Mouse (Mus musculus) hindbrain, embryonic 12.5 days (tissue): Measurements from ENCODE around the gene Neurod2. TPM values are rescaled to one million over a fixed set of nuclear protein-coding genes. Genes with fewer than 3 reads are reported as not detected.

Experiments
- ATAC-seq: fragments of 200-750 bp; cut with Nextera tagmentation; 2 replicates; pipeline ENCODE4 v1.8.0; 2017; ENCODE audit warnings: moderate TSS enrichment; ENCODE audit not compliant: low FRiP score
- H3K27ac ChIP-seq: fragments of 300-500 bp; sonication (generic); 2 replicates; pipeline ENCODE4 v1.5.1; 2016; ENCODE audit warnings: mild to moderate bottlenecking
- H3K27me3 ChIP-seq: fragments of 300-500 bp; sonication (generic); 2 replicates; pipeline ENCODE4 v1.6.1; 2016; ENCODE audit warnings: mild to moderate bottlenecking
- H3K36me3 ChIP-seq: fragments of 300-500 bp; sonication (generic); 2 replicates; pipeline ENCODE4 v1.6.1; 2016; ENCODE audit warnings: mild to moderate bottlenecking
- H3K4me1 ChIP-seq: fragments of 300-500 bp; sonication (generic); 2 replicates; pipeline ENCODE4 v1.6.1; 2016
- H3K4me2 ChIP-seq: fragments of 300-500 bp; sonication (generic); replicated peaks from 2 replicates; pipeline ENCODE4 v1.6.1; 2016; ENCODE audit warnings: mild to moderate bottlenecking
- H3K4me3 ChIP-seq: fragments of 300-500 bp; sonication (generic); 2 replicates; pipeline ENCODE4 v1.5.1; 2016; ENCODE audit warnings: mild to moderate bottlenecking
- H3K9ac ChIP-seq: fragments of 300-500 bp; sonication (generic); 2 replicates; pipeline ENCODE4 v1.6.1; 2016; ENCODE audit warnings: mild to moderate bottlenecking, moderate library complexity
- H3K9me3 ChIP-seq: fragments of 300-500 bp; sonication (generic); replicated peaks from 2 replicates; pipeline ENCODE4 v1.6.1; 2016; ENCODE audit warnings: mild to moderate bottlenecking
- WGBS: fragments of 180-500 bp; shearing (Covaris S2); methylation state at CpG from one replicate; pipeline ENCODE4 v1.1.7; 2016; 5-methylcytosine and 5-hydroxymethylcytosine counted together
- polyA plus RNA-seq: library from polyadenylated mRNA; unstranded; fragments of >200 nt; fragmentation: Nextera tagmentation; extraction: Ambion mirVana; gene quantifications from 2 replicates; pipeline ENCODE4 v1.2.1, GENCODE M21; 2016

The Neurod2 gene
- polyA plus RNA-seq, 1 experiment from 2014 or later, result 7.2 TPM

DNA sequence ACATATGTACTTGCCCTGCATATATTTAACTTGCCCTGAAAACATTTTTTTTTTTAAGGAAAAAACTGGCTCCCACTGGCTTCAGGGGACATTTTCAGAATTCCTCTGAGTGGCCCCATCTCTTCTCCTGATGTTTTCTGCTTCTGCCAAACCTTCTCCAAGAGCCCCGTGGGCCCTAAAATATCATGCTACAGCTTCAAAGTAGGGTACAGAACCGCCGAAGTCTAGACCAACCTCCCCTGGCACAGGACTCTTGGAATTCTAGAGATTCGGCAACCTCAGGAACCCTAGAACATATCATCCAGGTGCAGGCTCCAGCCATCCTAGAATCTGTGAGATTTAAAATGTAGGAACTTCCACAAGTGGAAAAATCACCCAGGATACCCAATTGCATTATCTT lies 9.9 kb downstream of the Neurod2 start:
- peaks cover 13% of the 10 kb centered on the region for H3K4me1 ChIP-seq
- H3K27me3 ChIP-seq, result peaks cover 100% of the 10 kb centered on the region
- H3K9me3 ChIP-seq, result no peaks in the 10 kb centered on the region
- WGBS, result 13% methylated on average over 4 of the region's 4 CpGs
- H3K36me3 ChIP-seq, result no peaks in the 10 kb centered on the region
- no peak overlapping the region for H3K9ac ChIP-seq
- H3K4me3 ChIP-seq, result no peak overlapping the region
- no peak overlapping the region for H3K4me2 ChIP-seq
- no peak overlapping the region for H3K27ac ChIP-seq
- no peak for ATAC-seq

DNA sequence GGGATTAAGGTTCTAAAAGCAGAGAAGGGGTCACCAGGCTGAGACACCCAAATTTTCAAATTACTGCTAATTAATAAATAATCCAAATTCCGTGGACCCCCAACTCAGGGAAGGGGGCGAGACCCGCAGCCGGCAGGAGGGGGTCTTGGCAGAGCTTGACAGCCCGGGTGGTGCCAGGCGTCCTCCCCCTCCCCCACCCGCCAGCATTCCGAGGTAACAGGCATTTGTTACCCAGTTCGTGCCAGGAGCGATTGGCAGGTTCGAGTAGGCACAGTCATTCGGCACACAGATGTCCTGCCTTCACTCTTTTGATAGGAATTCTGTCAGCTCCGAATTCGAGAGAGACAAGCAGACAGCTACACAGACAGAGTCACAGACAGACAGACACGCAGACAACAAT lies 10.3 kb downstream of the Neurod2 start:
- no peak for ATAC-seq
- H3K4me3 ChIP-seq, result no peak overlapping the region
- peaks cover 13% of the 10 kb centered on the region for H3K4me1 ChIP-seq
- peaks cover 100% of the 10 kb centered on the region for H3K27me3 ChIP-seq
- H3K4me2 ChIP-seq, result no peak overlapping the region
- 2% methylated on average over 15 of the region's 15 CpGs for WGBS
- no peak overlapping the region for H3K27ac ChIP-seq
- no peaks in the 10 kb centered on the region for H3K36me3 ChIP-seq
- no peaks in the 10 kb centered on the region for H3K9me3 ChIP-seq
- H3K9ac ChIP-seq, result no peak overlapping the region

DNA sequence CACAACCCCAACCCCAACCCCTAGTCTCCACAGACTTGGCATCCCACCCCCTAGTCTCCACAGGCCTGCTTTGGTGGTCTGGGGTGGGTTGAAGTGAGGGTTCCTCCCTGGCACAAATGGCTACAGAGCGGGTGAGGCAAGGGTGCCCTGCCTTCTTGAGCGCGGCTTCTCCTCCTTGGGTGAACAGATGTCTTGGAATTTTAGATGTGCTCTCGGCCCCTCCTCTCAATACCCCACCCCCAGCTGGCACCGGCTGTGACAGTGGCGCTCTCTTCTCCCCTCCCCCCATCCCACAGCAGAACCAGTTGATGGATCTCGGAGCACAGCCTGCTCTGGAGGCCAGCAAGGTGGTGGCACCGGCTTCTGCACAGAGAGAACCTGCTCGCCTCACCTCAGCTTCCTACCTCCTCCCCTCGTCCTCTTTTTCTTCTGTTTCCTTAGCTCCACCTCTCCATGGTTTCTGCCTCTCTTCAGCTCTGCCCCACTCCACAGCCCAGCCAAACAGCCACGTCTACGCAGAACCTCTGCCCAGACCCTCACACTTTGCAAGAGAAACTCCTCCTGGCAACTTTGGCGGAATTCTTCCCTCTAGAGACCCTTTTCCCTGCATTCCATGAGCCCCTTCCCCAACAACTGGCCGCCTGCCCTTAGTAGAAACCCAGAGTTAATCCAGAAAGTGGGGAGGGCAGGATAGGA lies 10.9 kb downstream of the Neurod2 start:
- Histone ChIP-seq H3K4me1 (peaks cover 16% of the 10 kb centered on the region), H3K27me3 (peaks cover 100% of the 10 kb centered on the region), H3K9ac (no peak overlapping the region), H3K4me3 (no peak overlapping the region; the same call in 1 of the 2 replicates), H3K4me2 (no peak overlapping the region), H3K36me3 (no peaks in the 10 kb centered on the region), H3K27ac (no peak overlapping the region), H3K9me3 (no peaks in the 10 kb centered on the region)
- under 1% methylated on average over 14 of the region's 14 CpGs for WGBS
- ATAC-seq, result no peak

DNA sequence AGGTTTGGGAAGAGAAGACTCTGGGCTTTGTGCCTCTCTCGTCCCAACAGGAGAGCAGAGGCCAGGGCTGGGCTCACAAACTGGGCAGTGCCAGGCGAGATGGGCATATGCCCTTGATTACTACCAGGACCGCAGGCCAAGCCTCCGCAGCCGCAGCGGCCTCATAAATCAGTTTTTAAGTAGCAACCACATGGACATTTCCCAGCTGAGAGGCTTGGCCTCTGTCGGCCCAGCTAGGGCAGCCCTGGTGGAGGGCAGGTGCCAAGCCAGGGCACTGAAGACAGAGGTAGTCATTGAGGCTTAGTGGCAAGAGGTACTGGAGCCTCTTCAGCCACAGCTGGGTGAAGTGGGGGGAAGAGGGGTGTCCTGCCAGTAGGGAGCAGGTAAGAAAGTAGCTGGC lies 12.0 kb downstream of the Neurod2 start:
- peaks cover 16% of the 10 kb centered on the region for H3K4me1 ChIP-seq
- H3K27ac ChIP-seq, result no peak overlapping the region
- H3K27me3 ChIP-seq, result peaks cover 99% of the 10 kb centered on the region
- no peak overlapping the region for H3K4me2 ChIP-seq
- 3% methylated on average over 7 of the region's 7 CpGs for WGBS
- H3K9ac ChIP-seq, result no peak overlapping the region
- no peak overlapping the region for H3K4me3 ChIP-seq
- ATAC-seq, result no peak
- H3K9me3 ChIP-seq, result no peaks in the 10 kb centered on the region
- H3K36me3 ChIP-seq, result no peaks in the 10 kb centered on the region

DNA sequence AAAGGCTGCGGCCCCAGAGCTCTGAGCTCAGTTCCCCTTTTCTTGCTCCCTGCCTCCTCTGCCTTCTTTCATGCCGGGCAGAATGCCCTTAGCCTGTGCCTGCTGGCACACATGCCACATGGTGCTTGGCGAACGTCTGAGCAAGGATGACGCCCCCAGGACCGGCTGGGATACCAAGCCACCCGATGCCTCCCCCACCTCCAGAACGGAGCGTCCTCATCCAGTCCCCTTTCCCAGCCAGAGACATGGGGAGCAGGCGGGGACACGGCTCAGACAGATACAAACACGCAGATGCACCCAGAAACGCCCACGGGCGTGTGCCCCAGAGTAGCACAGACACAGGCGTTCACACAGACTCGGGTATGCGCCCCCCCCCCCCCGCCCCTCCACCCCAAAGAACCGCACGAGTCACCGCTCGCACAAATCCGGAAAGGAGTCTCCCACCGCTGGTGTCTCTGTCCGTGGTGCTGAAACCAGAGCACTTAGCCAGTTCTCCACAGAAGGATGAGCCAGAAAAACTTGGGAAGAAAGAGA lies 15.6 kb downstream of the Neurod2 start:
- Histone ChIP-seq H3K4me3 (no peak overlapping the region), H3K4me2 (peak overlapping the region; percentile 25; the same call in 1 of the 2 replicates), H3K27ac (no peak overlapping the region), H3K9me3 (no peaks in the 10 kb centered on the region), H3K9ac (no peak overlapping the region), H3K27me3 (peaks cover 90% of the 10 kb centered on the region), H3K36me3 (no peaks in the 10 kb centered on the region), H3K4me1 (peaks cover 9% of the 10 kb centered on the region)
- 1% methylated on average over 26 of the region's 26 CpGs for WGBS
- no peak for ATAC-seq

DNA sequence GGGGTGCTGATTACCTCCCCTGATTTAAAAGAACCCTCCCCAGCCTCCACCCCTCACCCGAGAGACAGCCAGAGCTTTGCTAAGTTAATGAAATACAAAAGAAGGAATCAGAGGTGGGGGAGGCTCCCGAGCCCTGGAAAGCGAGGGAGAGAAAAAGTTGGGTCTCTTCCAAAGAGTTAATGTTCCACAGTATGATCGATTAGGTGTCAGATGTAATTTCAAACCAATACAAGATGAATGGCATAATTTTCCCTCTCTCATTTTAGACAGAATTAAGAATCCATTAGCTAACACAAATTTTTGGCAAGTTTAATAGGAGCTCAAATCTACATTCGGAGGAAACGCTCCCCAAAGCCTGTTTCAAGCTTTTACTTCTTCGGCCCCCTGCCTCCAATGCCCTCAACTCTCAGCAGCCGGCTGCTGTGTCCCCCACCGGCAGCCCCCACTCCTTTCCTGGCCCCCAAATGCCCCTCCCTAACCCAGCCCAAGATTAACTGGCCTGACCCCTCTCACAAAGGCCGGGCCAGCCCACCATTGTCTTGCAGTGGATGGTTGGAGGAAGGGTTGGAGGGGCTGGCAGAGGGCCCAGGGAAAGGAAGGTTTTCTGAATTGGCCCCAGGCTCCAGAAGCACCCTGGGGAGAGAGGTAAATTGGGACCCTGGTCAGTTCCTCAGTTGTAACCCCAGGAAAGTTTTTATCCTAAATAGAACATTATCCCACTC lies 30.8 kb downstream of the Neurod2 start:
- Histone ChIP-seq H3K27ac (no peak overlapping the region), H3K27me3 (peaks cover 63% of the 10 kb centered on the region), H3K4me1 (peaks cover 44% of the 10 kb centered on the region), H3K9me3 (no peaks in the 10 kb centered on the region), H3K9ac (no peak overlapping the region), H3K4me2 (no peak overlapping the region), H3K36me3 (no peaks in the 10 kb centered on the region), H3K4me3 (no peak overlapping the region)
- ATAC-seq, result no peak
- WGBS, result 6% methylated on average over 10 of the region's 10 CpGs

DNA sequence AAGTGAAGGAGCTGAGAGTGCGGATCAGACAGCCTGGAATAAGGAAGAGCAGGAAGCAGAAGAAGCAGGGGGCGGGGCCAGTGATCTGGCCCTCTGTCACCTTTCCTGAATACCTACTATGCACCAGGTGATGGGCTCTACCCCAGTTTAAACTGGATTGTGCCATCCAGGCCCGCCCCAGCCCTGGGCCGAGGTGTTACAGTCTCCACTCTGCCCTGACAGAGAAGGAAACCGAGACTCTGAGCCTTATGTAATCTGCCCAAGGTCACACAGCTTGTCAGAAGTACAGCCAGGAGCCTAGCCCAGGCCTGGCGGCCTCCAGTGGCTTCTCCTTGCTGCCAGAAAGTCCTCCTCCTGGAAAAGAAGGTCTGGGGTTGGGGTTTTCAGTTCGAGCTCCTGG lies 31.7 kb downstream of the Neurod2 start:
- Histone ChIP-seq H3K4me2 (no peak overlapping the region), H3K4me1 (peaks cover 44% of the 10 kb centered on the region), H3K9ac (no peak overlapping the region), H3K9me3 (no peaks in the 10 kb centered on the region), H3K27ac (no peak overlapping the region), H3K27me3 (peaks cover 58% of the 10 kb centered on the region), H3K4me3 (no peak overlapping the region), H3K36me3 (no peaks in the 10 kb centered on the region)
- no peak for ATAC-seq
- WGBS, result 16% methylated on average over 7 of the region's 7 CpGs

DNA sequence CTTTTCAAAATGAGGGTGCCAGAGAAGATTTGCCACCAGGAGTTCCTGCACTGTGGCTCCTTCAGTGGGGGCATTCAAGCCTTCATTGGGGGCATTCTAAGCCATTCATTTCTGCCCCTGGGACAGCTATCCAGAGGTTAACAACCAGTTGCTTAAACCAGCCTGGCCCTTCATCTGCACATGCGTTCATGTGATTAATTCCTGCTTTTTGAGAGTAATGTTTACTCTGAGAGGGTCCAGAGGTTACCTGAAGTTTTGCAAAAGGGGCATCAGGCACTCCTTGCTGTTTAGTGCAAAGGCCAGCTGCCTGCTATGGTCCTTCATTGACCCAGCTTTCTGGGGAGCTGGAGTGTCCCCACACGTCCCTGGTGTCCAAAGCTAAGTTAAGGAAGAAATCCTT lies 32.5 kb downstream of the Neurod2 start:
- Histone ChIP-seq H3K4me1 (peaks cover 44% of the 10 kb centered on the region), H3K27me3 (peaks cover 57% of the 10 kb centered on the region), H3K4me3 (no peak overlapping the region), H3K4me2 (no peak overlapping the region), H3K9me3 (no peaks in the 10 kb centered on the region), H3K36me3 (no peaks in the 10 kb centered on the region), H3K9ac (no peak overlapping the region), H3K27ac (no peak overlapping the region)
- WGBS, result 61% methylated on average over 2 of the region's 2 CpGs
- ATAC-seq, result no peak

DNA sequence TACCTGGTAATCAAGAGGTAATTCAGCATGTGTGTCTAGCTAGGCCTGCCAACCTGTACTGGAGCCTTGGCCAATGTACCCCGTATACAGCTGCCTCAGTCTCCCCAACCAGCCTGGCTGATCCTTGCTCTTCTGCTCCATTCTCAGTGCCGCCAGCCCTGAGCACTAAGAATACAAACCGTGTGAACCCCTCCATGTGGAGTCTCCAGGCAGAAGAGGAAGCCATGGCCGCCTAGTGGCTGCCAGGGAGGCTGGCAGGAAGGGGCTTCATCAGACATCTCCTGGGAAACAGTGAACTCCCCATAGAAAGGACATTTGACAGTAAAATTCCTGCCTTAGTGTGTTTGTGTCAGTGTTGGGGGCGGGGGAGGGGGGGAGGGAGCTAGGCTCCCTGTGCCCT lies 33.2 kb downstream of the Neurod2 start:
- Histone ChIP-seq H3K4me2 (no peak overlapping the region), H3K4me1 (peaks cover 44% of the 10 kb centered on the region), H3K4me3 (no peak overlapping the region), H3K36me3 (no peaks in the 10 kb centered on the region), H3K9ac (0 out of 2 replicates have a peak overlapping the region, but pooled peaks have one; percentile 13), H3K9me3 (no peaks in the 10 kb centered on the region), H3K27me3 (peaks cover 52% of the 10 kb centered on the region), H3K27ac (no peak overlapping the region)
- 5% methylated on average over 5 of the region's 5 CpGs for WGBS
- no peak for ATAC-seq

DNA sequence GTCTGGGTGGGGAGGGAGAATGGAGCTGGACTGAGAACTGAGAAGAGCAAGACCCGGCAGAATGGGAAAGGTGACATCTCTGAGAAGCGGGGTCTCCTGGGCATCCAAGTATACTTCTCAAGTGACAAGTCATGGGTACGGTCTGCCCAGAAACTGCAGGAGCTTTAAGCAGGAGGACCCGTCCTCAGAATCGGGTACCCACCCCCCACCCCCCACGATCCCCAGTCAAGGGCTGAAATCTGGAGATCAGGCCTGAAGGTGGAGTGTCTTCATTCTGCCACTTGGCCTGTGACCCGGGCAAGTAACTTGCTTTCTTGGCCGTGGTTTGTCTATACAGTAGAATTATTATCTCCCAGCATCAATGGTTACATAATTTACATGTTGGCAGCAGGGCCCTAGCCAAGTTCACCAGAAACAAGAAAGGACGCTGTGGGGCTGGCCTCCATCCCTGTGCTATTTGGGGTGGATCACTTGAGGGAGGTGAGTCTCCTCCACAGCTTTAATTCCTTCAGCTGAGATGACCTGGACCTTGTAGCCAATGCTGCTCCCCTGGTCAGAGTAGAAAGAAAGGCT lies 34.3 kb downstream of the Neurod2 start:
- ATAC-seq, result no peak; the same call in 1 of the 2 replicates
- Histone ChIP-seq H3K4me2 (peak overlapping the region; percentile 93), H3K9me3 (no peaks in the 10 kb centered on the region), H3K27ac (peak overlapping the region; percentile 71; the same call in 1 of the 2 replicates), H3K36me3 (no peaks in the 10 kb centered on the region), H3K27me3 (peaks cover 44% of the 10 kb centered on the region), H3K4me1 (peaks cover 44% of the 10 kb centered on the region), H3K4me3 (peak overlapping the region; percentile 63), H3K9ac (peak overlapping the region; percentile 80)
- 7% methylated on average over 9 of the region's 9 CpGs for WGBS

DNA sequence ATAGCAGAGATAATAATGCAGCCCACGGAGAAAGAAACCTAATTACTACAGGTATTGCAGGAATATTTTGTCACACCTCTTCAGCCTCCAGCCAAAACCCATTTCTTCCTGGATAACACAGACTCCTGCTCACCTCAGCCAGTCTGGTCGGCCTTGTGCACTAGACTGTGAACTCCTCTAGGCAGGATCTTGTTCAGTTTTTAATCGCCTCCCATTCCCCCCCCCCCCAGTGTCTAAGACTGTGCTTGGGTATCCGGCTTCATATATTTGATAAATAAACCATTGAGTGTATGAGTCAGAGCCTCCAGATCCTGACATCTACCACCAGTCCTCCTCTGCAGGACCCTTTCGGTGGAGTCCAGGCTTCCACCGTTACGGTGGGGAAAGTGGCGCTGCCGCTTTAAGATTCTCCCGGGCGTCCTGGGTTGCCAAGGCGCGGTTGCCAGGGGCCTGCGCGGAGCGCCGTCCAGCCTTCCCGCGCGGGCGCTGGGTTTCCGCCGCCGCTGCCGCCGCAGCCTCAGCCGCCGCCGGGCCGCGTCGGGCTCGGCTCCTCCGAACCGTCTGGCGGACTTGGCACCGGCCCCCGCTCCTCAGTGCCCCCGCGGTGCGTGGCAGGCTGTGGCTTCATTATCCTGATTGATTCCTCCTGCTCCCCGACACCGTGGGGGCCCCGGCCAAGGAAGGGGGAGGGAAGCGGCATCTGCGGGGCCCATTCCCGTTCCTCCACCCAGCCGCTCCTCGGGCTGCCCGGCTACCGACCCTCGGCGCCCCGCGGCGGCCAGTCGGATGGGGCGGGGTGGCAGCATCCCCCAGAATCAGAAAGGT lies 35.0 kb downstream of the Neurod2 start:
- peak; percentile 83 for ATAC-seq
- Histone ChIP-seq H3K4me2 (peak overlapping the region; percentile 93), H3K27ac (peak overlapping the region; percentile 71), H3K27me3 (peaks cover 46% of the 10 kb centered on the region), H3K9ac (peak overlapping the region; percentile 80), H3K36me3 (no peaks in the 10 kb centered on the region), H3K4me1 (peaks cover 44% of the 10 kb centered on the region), H3K4me3 (peak overlapping the region; percentile 63), H3K9me3 (no peaks in the 10 kb centered on the region)
- whole genome bisulfite sequencing, result under 1% methylated on average over 50 of the region's 58 CpGs

DNA sequence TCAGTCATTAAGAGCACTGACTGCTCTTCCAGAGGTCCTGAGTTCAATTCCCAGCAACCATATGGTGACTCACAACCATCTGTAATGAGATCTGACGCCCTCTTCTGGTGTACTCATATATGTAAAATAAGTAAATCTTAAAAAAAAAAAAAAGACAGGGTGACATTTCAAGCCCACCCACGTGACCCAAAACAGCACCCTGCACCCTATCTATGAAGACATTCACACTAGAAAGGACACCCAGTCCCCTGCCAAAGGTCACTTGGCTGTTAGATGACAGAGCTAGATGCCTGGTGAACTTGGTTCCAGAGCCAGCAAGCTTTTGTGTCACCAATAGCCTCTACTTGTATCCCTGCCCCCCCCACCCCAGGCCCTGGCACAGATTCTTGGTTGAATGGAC lies 36.4 kb downstream of the Neurod2 start:
- no peak for ATAC-seq
- WGBS, result 38% methylated on average over 2 of the region's 2 CpGs
- H3K36me3 ChIP-seq, result no peaks in the 10 kb centered on the region
- no peak overlapping the region for H3K4me3 ChIP-seq
- peaks cover 36% of the 10 kb centered on the region for H3K4me1 ChIP-seq
- H3K9ac ChIP-seq, result no peak overlapping the region
- no peak overlapping the region for H3K27ac ChIP-seq
- H3K9me3 ChIP-seq, result no peaks in the 10 kb centered on the region
- no peak overlapping the region for H3K4me2 ChIP-seq
- peaks cover 37% of the 10 kb centered on the region for H3K27me3 ChIP-seq
